Mouse (Mus musculus): ENCODE measurements at regions not wholly inside any gene's neighbourhood (a gene's known extent, or its start where the extent isn't known, plus 50 kb on each side); places are given as distances from the start of the nearest gene placed in this dataset.

DNA sequence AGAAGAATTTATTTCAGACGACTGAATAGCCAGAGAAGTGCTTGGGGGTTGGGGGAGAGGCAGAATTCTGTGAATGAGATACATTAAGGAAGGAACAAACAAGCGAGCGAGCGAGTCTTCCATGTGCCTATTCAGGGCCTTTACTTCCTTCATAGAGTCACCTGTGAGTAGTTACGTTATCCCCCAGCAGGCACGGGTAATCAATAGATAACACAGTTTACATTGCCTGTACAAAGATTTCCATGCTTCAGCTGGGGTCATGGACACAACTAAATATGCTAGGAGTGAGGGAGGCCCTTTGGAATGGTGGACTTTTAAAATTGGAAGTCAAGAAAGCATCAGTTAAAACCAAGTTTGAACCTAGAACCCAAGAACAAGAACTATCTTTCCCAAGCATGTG lies 275.2 kb downstream of the Prr30 start:
- ATAC-seq (ENCODE audit: insufficient read depth, low read depth) (no peak), DNase-seq (ENCODE audit: low spot score) (no peak)
- H3K27me3 ChIP-seq (ENCODE audit: control insufficient read depth, insufficient read depth, low read length): no peaks in the 10 kb centered on the region
- H3K4me1 ChIP-seq (ENCODE audit: control insufficient read depth, insufficient read depth): no peaks in the 10 kb centered on the region
- H3K4me2 ChIP-seq (ENCODE audit: low read depth, low read length): no peak overlapping the region
- H3K9me3 ChIP-seq (replicated peaks; ENCODE audit: control insufficient read depth, low read length): no peaks in the 10 kb centered on the region
- no peaks in the 10 kb centered on the region for H3K36me3 ChIP-seq (replicated peaks; ENCODE audit: control insufficient read depth, insufficient read depth, low read length)
- H3K4me3 ChIP-seq (ENCODE audit: low read depth, low read length): no peak overlapping the region
- H3K27ac ChIP-seq (ENCODE audit: low read depth): no peak overlapping the region
- TF ChIP-seq EP300 (IDR thresholded peaks at IDR 0.05; ENCODE audit: low read depth): no peak
- no peak for TF ChIP-seq CTCF (IDR thresholded peaks at IDR 0.05; ENCODE audit: low read depth)
- WGBS: 78% methylated on average over 6 of the region's 6 CpGs
- no peak overlapping the region for H3K9ac ChIP-seq (replicated peaks; ENCODE audit: low read depth, low read length)

DNA sequence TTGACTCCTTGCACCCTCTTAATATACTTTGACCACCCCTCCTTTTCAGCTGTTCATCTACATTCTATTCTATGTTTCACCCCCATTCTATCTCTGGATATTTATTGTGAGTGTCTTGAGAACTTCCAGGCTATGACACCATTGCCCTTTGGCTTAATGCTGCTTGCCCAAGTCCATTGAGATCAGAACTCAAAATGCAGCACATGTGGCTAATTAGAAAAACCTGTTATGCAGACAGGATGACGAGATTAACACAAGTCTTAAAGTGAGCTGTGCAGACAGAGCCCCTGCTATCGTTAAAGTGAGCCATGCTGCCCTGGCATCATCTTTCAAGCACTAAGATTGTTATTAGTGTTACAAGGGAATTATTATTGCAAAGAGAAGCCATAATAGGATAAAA lies 299.9 kb downstream of the Prr30 start:
- no peak overlapping the region for H3K4me3 ChIP-seq (ENCODE audit: low read depth, low read length)
- no peaks in the 10 kb centered on the region for H3K27me3 ChIP-seq (ENCODE audit: control insufficient read depth, insufficient read depth, low read length)
- no peaks in the 10 kb centered on the region for H3K36me3 ChIP-seq (replicated peaks; ENCODE audit: control insufficient read depth, insufficient read depth, low read length)
- TF ChIP-seq CTCF (IDR thresholded peaks at IDR 0.05; ENCODE audit: low read depth): no peak
- no peak for TF ChIP-seq EP300 (IDR thresholded peaks at IDR 0.05; ENCODE audit: low read depth)
- 61% methylated on average over 2 of the region's 2 CpGs for WGBS
- H3K9me3 ChIP-seq (replicated peaks; ENCODE audit: control insufficient read depth, low read length): peaks cover 4% of the 10 kb centered on the region; the same call in 1 of the 2 replicates
- ATAC-seq (ENCODE audit: insufficient read depth, low read depth) (no peak), DNase-seq (ENCODE audit: low spot score) (no peak)
- no peaks in the 10 kb centered on the region for H3K4me1 ChIP-seq (ENCODE audit: control insufficient read depth, insufficient read depth)
- H3K27ac ChIP-seq (ENCODE audit: low read depth): no peak overlapping the region
- no peak overlapping the region for H3K4me2 ChIP-seq (ENCODE audit: low read depth, low read length)
- no peak overlapping the region for H3K9ac ChIP-seq (replicated peaks; ENCODE audit: low read depth, low read length)

GRCm38 (mm10) chr14:100899074-100899473 lies 301.1 kb downstream of the Prr30 start:
- no peak for DNase-seq (ENCODE audit: low spot score)
- WGBS: 64% methylated on average over 3 of the region's 3 CpGs
- H3K27ac ChIP-seq (ENCODE audit: low read depth): no peak overlapping the region
- H3K4me1 ChIP-seq (ENCODE audit: control insufficient read depth, insufficient read depth): no peaks in the 10 kb centered on the region
- no peak overlapping the region for H3K4me3 ChIP-seq (ENCODE audit: low read depth, low read length)
- peaks cover 4% of the 10 kb centered on the region; the same call in 1 of the 2 replicates for H3K9me3 ChIP-seq (replicated peaks; ENCODE audit: control insufficient read depth, low read length)
- H3K4me2 ChIP-seq (ENCODE audit: low read depth, low read length): no peak overlapping the region
- TF ChIP-seq CTCF (IDR thresholded peaks at IDR 0.05; ENCODE audit: low read depth) (no peak), EP300 (IDR thresholded peaks at IDR 0.05; ENCODE audit: low read depth) (no peak)
- H3K9ac ChIP-seq (replicated peaks; ENCODE audit: low read depth, low read length): no peak overlapping the region
- H3K27me3 ChIP-seq (ENCODE audit: control insufficient read depth, insufficient read depth, low read length): no peaks in the 10 kb centered on the region
- no peaks in the 10 kb centered on the region for H3K36me3 ChIP-seq (replicated peaks; ENCODE audit: control insufficient read depth, insufficient read depth, low read length)
- ATAC-seq (ENCODE audit: insufficient read depth, low read depth): no peak

- no peaks in the 10 kb centered on the region for H3K36me3 ChIP-seq (replicated peaks; ENCODE audit: control insufficient read depth, insufficient read depth, low read length)
- ATAC-seq (ENCODE audit: insufficient read depth, low read depth) (no peak), DNase-seq (ENCODE audit: low spot score) (no peak)
- H3K27me3 ChIP-seq (ENCODE audit: control insufficient read depth, insufficient read depth, low read length): no peaks in the 10 kb centered on the region
- H3K4me2 ChIP-seq (ENCODE audit: low read depth, low read length): no peak overlapping the region
- no peak overlapping the region for H3K9ac ChIP-seq (replicated peaks; ENCODE audit: low read depth, low read length)
- H3K4me1 ChIP-seq (ENCODE audit: control insufficient read depth, insufficient read depth): no peaks in the 10 kb centered on the region
- no peak for TF ChIP-seq CTCF (IDR thresholded peaks at IDR 0.05; ENCODE audit: low read depth)
- TF ChIP-seq EP300 (IDR thresholded peaks at IDR 0.05; ENCODE audit: low read depth): no peak
- no peak overlapping the region for H3K4me3 ChIP-seq (ENCODE audit: low read depth, low read length)
- 66% methylated on average over 18 of the region's 18 CpGs for WGBS
- no peak overlapping the region for H3K27ac ChIP-seq (ENCODE audit: low read depth)
- no peaks in the 10 kb centered on the region for H3K9me3 ChIP-seq (replicated peaks; ENCODE audit: control insufficient read depth, low read length)
Measured at GRCm38 (mm10) chr14:100889163-100890157, 310.7 kb downstream of the Prr30 start.

DNA sequence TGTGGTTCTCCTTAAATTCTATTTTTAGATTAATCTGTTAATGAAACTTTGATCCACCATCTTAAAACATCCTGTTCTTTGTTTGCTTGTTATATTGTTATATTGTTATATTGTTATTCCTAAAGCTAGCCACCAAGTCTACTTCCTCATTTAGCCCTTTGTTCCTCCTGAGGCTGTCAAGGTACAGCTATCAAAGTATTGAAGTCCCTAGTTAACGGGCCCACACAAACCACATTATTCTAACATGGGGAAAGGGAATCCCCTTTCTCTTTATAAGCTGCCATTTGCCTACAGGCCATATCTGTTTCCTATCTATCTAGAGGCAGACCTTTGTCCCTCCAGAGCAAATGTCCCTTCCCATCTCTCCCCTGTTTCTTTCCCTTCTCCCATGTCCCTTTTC lies 317.0 kb downstream of the Prr30 start:
- no peak overlapping the region for H3K9ac ChIP-seq (replicated peaks; ENCODE audit: low read depth, low read length)
- WGBS: 52% methylated on average over 1 of the region's 1 CpGs
- TF ChIP-seq CTCF (IDR thresholded peaks at IDR 0.05; ENCODE audit: low read depth) (no peak), EP300 (IDR thresholded peaks at IDR 0.05; ENCODE audit: low read depth) (no peak)
- H3K27ac ChIP-seq (ENCODE audit: low read depth): no peak overlapping the region
- ATAC-seq (ENCODE audit: insufficient read depth, low read depth): no peak
- no peak overlapping the region for H3K4me3 ChIP-seq (ENCODE audit: low read depth, low read length)
- H3K9me3 ChIP-seq (replicated peaks; ENCODE audit: control insufficient read depth, low read length): no peaks in the 10 kb centered on the region
- H3K4me1 ChIP-seq (ENCODE audit: control insufficient read depth, insufficient read depth): no peaks in the 10 kb centered on the region
- DNase-seq (ENCODE audit: low spot score): no peak
- no peaks in the 10 kb centered on the region for H3K27me3 ChIP-seq (ENCODE audit: control insufficient read depth, insufficient read depth, low read length)
- H3K4me2 ChIP-seq (ENCODE audit: low read depth, low read length): no peak overlapping the region
- no peaks in the 10 kb centered on the region for H3K36me3 ChIP-seq (replicated peaks; ENCODE audit: control insufficient read depth, insufficient read depth, low read length)
